Mouse (Mus musculus) CH12F3 (cell line): ENCODE measurements around the gene 4930539E08Rik.

Experiments
- in situ Hi-C: fragments of 300-500 bp; cut with MboI; formaldehyde crosslinking; loops from 2 replicates; pipeline ENCODE4 v1.14.3; 2020; ENCODE audit warnings: low sequenced_read_pairs

4930539E08Rik gene

GRCm38 (mm10) chr17:28863926-28864325 is 51.2 kb downstream of the 4930539E08Rik start:
- in situ Hi-C loops: no loop called here

GRCm38 (mm10) chr17:28858205-28858604 is 56.9 kb downstream of the 4930539E08Rik start, which contains the start of gene Pnpla1:
Gene Pnpla1, plus strand, starts transcription at chr17:28858411.
- in situ Hi-C loops: no loop called here

GRCm38 (mm10) chr17:28856030-28856429 is 59.1 kb downstream of the 4930539E08Rik start:
- in situ Hi-C loops: no loop called here

- in situ Hi-C loops: no loop called here
These were observed 59.8 kb downstream of the 4930539E08Rik start for GRCm38 (mm10) chr17:28855166-28855885.

GRCm38 (mm10) chr17:28854377-28854776 is 60.7 kb downstream of the 4930539E08Rik start:
- in situ Hi-C loops: no loop called here

- in situ Hi-C loops: no loop called here
These were observed 64.6 kb downstream of the 4930539E08Rik start for GRCm38 (mm10) chr17:28850511-28850910.

GRCm38 (mm10) chr17:28846974-28847617 is 68.0 kb downstream of the 4930539E08Rik start:
- in situ Hi-C loops: no loop called here
